Mouse (Mus musculus) intestine, embryonic 14.5 days (tissue): ENCODE results near the gene Tab1. TPM values are rescaled to one million over a fixed set of nuclear protein-coding genes. Genes with fewer than 3 reads are reported as not detected.

Experiments used
- ATAC-seq: fragments of 200-750 bp; cut with Nextera tagmentation; replicated peaks from 2 replicates; pipeline ENCODE4 v1.8.0; 2017; ENCODE audit warnings: low read depth, moderate number of reproducible peaks, moderate TSS enrichment, moderate library complexity; ENCODE audit not compliant: low FRiP score, low TSS enrichment
- DNase-seq: peaks from one replicate; pipeline ENCODE4 v3.0.0-alpha.2; 2018; ENCODE audit warnings: low spot score
- H3K27ac ChIP-seq: fragments of 300-500 bp; sonication (generic); 2 replicates; pipeline ENCODE4 v1.5.1; 2014; ENCODE audit warnings: low read depth, mild to moderate bottlenecking, control low read depth
- H3K27me3 ChIP-seq: fragments of 300-500 bp; sonication (generic); replicated peaks from 2 replicates; pipeline ENCODE4 v1.6.1; 2014; ENCODE audit warnings: low read length, control low read depth; ENCODE audit not compliant: control insufficient read depth, insufficient read depth
- H3K36me3 ChIP-seq: fragments of 300-500 bp; sonication (generic); 2 replicates; pipeline ENCODE4 v1.6.1; 2014; ENCODE audit warnings: low read length, control low read depth; ENCODE audit not compliant: control insufficient read depth, insufficient read depth
- H3K4me1 ChIP-seq: fragments of 300-500 bp; sonication (generic); replicated peaks from 2 replicates; pipeline ENCODE4 v1.6.1; 2014; ENCODE audit warnings: low read length, control low read depth, mixed read lengths; ENCODE audit not compliant: control insufficient read depth, insufficient read depth
- H3K4me2 ChIP-seq: fragments of 300-500 bp; sonication (generic); 2 replicates; pipeline ENCODE4 v1.6.1; 2014; ENCODE audit warnings: low read length
- H3K4me3 ChIP-seq: fragments of 300-500 bp; sonication (generic); 2 replicates; pipeline ENCODE4 v1.5.1; 2014; ENCODE audit warnings: low read depth, low read length, control low read depth, mixed read lengths
- H3K9ac ChIP-seq: fragments of 300-500 bp; sonication (generic); 2 replicates; pipeline ENCODE4 v1.6.1; 2014; ENCODE audit warnings: mild to moderate bottlenecking, low read length
- H3K9me3 ChIP-seq: fragments of 300-500 bp; sonication (generic); 2 replicates; pipeline ENCODE4 v1.6.1; 2016; ENCODE audit warnings: low read length, control low read depth; ENCODE audit not compliant: control insufficient read depth
- WGBS: fragments of 180-500 bp; shearing (Covaris S2); extraction: QIAGEN DNeasy Blood & Tissue Kit; methylation state at CpG from one replicate; pipeline ENCODE4 v1.1.7; 2014; 5-methylcytosine and 5-hydroxymethylcytosine counted together
- polyA plus RNA-seq: library from polyadenylated mRNA; unstranded; fragments of >200 nt; fragmentation: Nextera tagmentation; extraction: Ambion mirVana; gene quantifications from 2 replicates; pipeline ENCODE4 v1.2.1, GENCODE M21; 2014

Gene Tab1
- 36.1 and 37.5 TPM in 2 replicates for polyA plus RNA-seq

GRCm38 (mm10) chr15:80132993-80133586 lies at the start of gene Tab1:
Tab1 (plus strand) TSS chr15:80133127.
- ATAC-seq (peak; percentile 95), DNase-seq (peak; percentile 96)
- Histone ChIP-seq H3K4me3 (peak within 1 kb of the TSS; percentile 80), H3K36me3 (no peaks in the 10 kb centered on the region), H3K9ac (peak within 1 kb of the TSS; percentile 89), H3K4me1 (peaks cover 15% of the 10 kb centered on the region), H3K4me2 (peak within 1 kb of the TSS; percentile 88), H3K9me3 (no peaks in the 10 kb centered on the region), H3K27me3 (no peaks in the 10 kb centered on the region), H3K27ac (peak within 1 kb of the TSS; percentile 99)
- WGBS: under 1% methylated on average over 57 of the region's 59 CpGs

- DNase-seq: peak; percentile 99
- H3K9me3 ChIP-seq: no peaks in the 10 kb centered on the region
Measured at GRCm38 (mm10) chr15:80083276-80083731, 49.6 kb upstream of the Tab1 start.

GRCm38 (mm10) chr15:80083740-80084139 lies 49.2 kb upstream of the Tab1 start:
- 3% methylated on average over 12 of the region's 12 CpGs for WGBS
- Histone ChIP-seq H3K36me3 (peaks cover 37% of the 10 kb centered on the region), H3K27ac (peak overlapping the region; percentile 91), H3K4me1 (peaks cover 9% of the 10 kb centered on the region; the same call in 1 of the 2 replicates), H3K9me3 (no peaks in the 10 kb centered on the region), H3K9ac (peak overlapping the region; percentile 66), H3K27me3 (no peaks in the 10 kb centered on the region), H3K4me2 (peak overlapping the region; percentile 75), H3K4me3 (peak overlapping the region; percentile 95)
- no peak for DNase-seq
- ATAC-seq: peak; percentile 13; the same call in 1 of the 2 replicates

More at GRCm38 (mm10) chr15:80083276-80083731, 49.6 kb upstream of the Tab1 start:
- WGBS: under 1% methylated on average over 30 of the region's 30 CpGs
- Histone ChIP-seq H3K4me1 (peaks cover 9% of the 10 kb centered on the region; the same call in 1 of the 2 replicates), H3K36me3 (peaks cover 41% of the 10 kb centered on the region), H3K27ac (peak overlapping the region; percentile 91), H3K4me2 (peak overlapping the region; percentile 87), H3K9ac (peak overlapping the region; percentile 97), H3K27me3 (no peaks in the 10 kb centered on the region), H3K4me3 (peak overlapping the region; percentile 95)
- peak; percentile 90 for ATAC-seq

GRCm38 (mm10) chr15:80087406-80088012 lies 45.4 kb upstream of the Tab1 start:
- Histone ChIP-seq H3K4me2 (no peak overlapping the region), H3K4me1 (peaks cover 9% of the 10 kb centered on the region; the same call in 1 of the 2 replicates), H3K36me3 (no peaks in the 10 kb centered on the region), H3K27me3 (peaks cover 28% of the 10 kb centered on the region), H3K4me3 (no peak overlapping the region), H3K9ac (no peak overlapping the region), H3K27ac (no peak overlapping the region), H3K9me3 (no peaks in the 10 kb centered on the region)
- 87% methylated on average over 9 of the region's 9 CpGs for WGBS
- ATAC-seq: no peak
- DNase-seq: no peak

GRCm38 (mm10) chr15:80088637-80089036 lies 44.3 kb upstream of the Tab1 start:
- H3K27ac ChIP-seq: no peak overlapping the region

GRCm38 (mm10) chr15:80090155-80090554 lies 42.8 kb upstream of the Tab1 start:
- no peak overlapping the region for H3K4me3 ChIP-seq
- no peaks in the 10 kb centered on the region for H3K36me3 ChIP-seq
- 73% methylated on average over 11 of the region's 11 CpGs for WGBS
- ATAC-seq: no peak
- H3K4me2 ChIP-seq: no peak overlapping the region
- peaks cover 9% of the 10 kb centered on the region; the same call in 1 of the 2 replicates for H3K4me1 ChIP-seq
- H3K27me3 ChIP-seq: peaks cover 35% of the 10 kb centered on the region
- DNase-seq: no peak
- H3K27ac ChIP-seq: no peak overlapping the region
- H3K9me3 ChIP-seq: no peaks in the 10 kb centered on the region
- no peak overlapping the region for H3K9ac ChIP-seq

More at GRCm38 (mm10) chr15:80088637-80089036, 44.3 kb upstream of the Tab1 start:
- Histone ChIP-seq H3K9ac (no peak overlapping the region), H3K4me2 (no peak overlapping the region), H3K27me3 (peaks cover 33% of the 10 kb centered on the region), H3K9me3 (no peaks in the 10 kb centered on the region), H3K4me1 (peaks cover 9% of the 10 kb centered on the region; the same call in 1 of the 2 replicates), H3K36me3 (no peaks in the 10 kb centered on the region), H3K4me3 (no peak overlapping the region)
- WGBS: 33% methylated on average over 4 of the region's 4 CpGs
- DNase-seq: peak; percentile 97
- ATAC-seq: no peak

- Histone ChIP-seq H3K4me3 (peak overlapping the region; percentile 56), H3K27me3 (peaks cover 35% of the 10 kb centered on the region), H3K4me1 (peaks cover 9% of the 10 kb centered on the region; the same call in 1 of the 2 replicates), H3K36me3 (no peaks in the 10 kb centered on the region), H3K9me3 (no peaks in the 10 kb centered on the region), H3K9ac (peak overlapping the region; percentile 50), H3K27ac (no peak overlapping the region), H3K4me2 (peak overlapping the region; percentile 88)
- DNase-seq: peak; percentile 75
- ATAC-seq: 0 out of 2 replicates have a peak, but pooled peaks have one; percentile 28
- WGBS: under 1% methylated on average over 17 of the region's 17 CpGs
Measured at GRCm38 (mm10) chr15:80090741-80091120, 42.2 kb upstream of the Tab1 start.

GRCm38 (mm10) chr15:80091121-80091955 lies 41.6 kb upstream of the Tab1 start, which contains the start of the genes Syngr1 and Rpl3:
Syngr1 (plus strand) TSS chr15:80091334.
Rpl3 (minus strand) TSS chr15:80091868.
- Histone ChIP-seq H3K4me2 (peak within 1 kb of the TSS; percentile 88), H3K9ac (peak within 1 kb of the TSS; percentile 50), H3K9me3 (no peaks in the 10 kb centered on the region), H3K27ac (no peak within 1 kb of the TSS), H3K27me3 (peaks cover 35% of the 10 kb centered on the region), H3K36me3 (no peaks in the 10 kb centered on the region), H3K4me1 (peaks cover 9% of the 10 kb centered on the region; the same call in 1 of the 2 replicates), H3K4me3 (peak within 1 kb of the TSS; percentile 56)
- DNase-seq (peak; percentile 85), ATAC-seq (peak; percentile 68)
- WGBS: under 1% methylated on average over 86 of the region's 86 CpGs
